Mouse (Mus musculus) intestine, postnatal 0 days (tissue): Measurements from ENCODE around the gene Blcap. TPM values are rescaled to one million over a fixed set of nuclear protein-coding genes. Genes with fewer than 3 reads are reported as not detected.
A peak's percentile ranks its signal among the peaks of the same experiment; 100 is the strongest.

Source experiments
- ATAC-seq: fragments of 200-750 bp; cut with Nextera tagmentation; 2 replicates; pipeline ENCODE4 v1.8.0; 2017; ENCODE audit warnings: mild to moderate bottlenecking, moderate TSS enrichment, moderate library complexity
- H3K27ac ChIP-seq: fragments of 300-500 bp; sonication (generic); 2 replicates; pipeline ENCODE4 v1.5.1; 2014; ENCODE audit warnings: mild to moderate bottlenecking, low read depth, low read length, moderate library complexity
- H3K27me3 ChIP-seq: fragments of 300-500 bp; sonication (generic); replicated peaks from 2 replicates; pipeline ENCODE4 v1.6.1; 2014; ENCODE audit warnings: low read length, mixed read lengths; ENCODE audit not compliant: control insufficient read depth, insufficient read depth
- H3K36me3 ChIP-seq: fragments of 300-500 bp; sonication (generic); 2 replicates; pipeline ENCODE4 v1.6.1; 2014; ENCODE audit warnings: mild to moderate bottlenecking, moderate library complexity; ENCODE audit not compliant: control insufficient read depth, insufficient read depth
- H3K4me1 ChIP-seq: fragments of 300-500 bp; sonication (generic); replicated peaks from 2 replicates; pipeline ENCODE4 v1.6.1; 2014; ENCODE audit warnings: antibody characterized with exemption, low read length, mixed read lengths; ENCODE audit not compliant: control insufficient read depth, insufficient read depth
- H3K4me2 ChIP-seq: fragments of 300-500 bp; sonication (generic); replicated peaks from 2 replicates; pipeline ENCODE4 v1.6.1; 2014; ENCODE audit warnings: low read depth, mild to moderate bottlenecking, moderate library complexity
- H3K4me3 ChIP-seq: fragments of 300-500 bp; sonication (generic); 2 replicates; pipeline ENCODE4 v1.5.1; 2014; ENCODE audit warnings: low read depth, low read length
- H3K9ac ChIP-seq: fragments of 300-500 bp; sonication (generic); 2 replicates; pipeline ENCODE4 v1.6.1; 2014; ENCODE audit warnings: mild to moderate bottlenecking, low read depth, low read length
- H3K9me3 ChIP-seq: fragments of 300-500 bp; sonication (generic); 2 replicates; pipeline ENCODE4 v1.6.1; 2016; ENCODE audit warnings: mixed run types; ENCODE audit not compliant: control insufficient read depth
- CTCF ChIP-seq: sonication (generic); IDR thresholded peaks from 2 replicates; pipeline ENCODE4 v1.5.1; 2016; ENCODE audit warnings: low read depth, mild to moderate bottlenecking, control low read depth, antibody characterized with exemption, moderate library complexity
- WGBS: fragments of 180-500 bp; shearing (Covaris S2); extraction: QIAGEN DNeasy Blood & Tissue Kit; methylation state at CpG from one replicate; pipeline ENCODE4 v1.1.7; 2014; 5-methylcytosine and 5-hydroxymethylcytosine counted together
- microRNA-seq: library from miRNA; unstranded; fragments of <30 nt; microRNA quantifications from one replicate; pipeline ENCODE4, GENCODE M21; 2016
- polyA plus RNA-seq: library from polyadenylated mRNA; unstranded; fragments of >200 nt; fragmentation: Nextera tagmentation; extraction: Ambion mirVana; gene quantifications from 2 replicates; pipeline ENCODE4 v1.2.1, GENCODE M21; 2015

The Blcap gene
- polyA plus RNA-seq, 1 experiment from 2014 or later = 29.7 TPM

- no peaks in the 10 kb centered on the region for H3K36me3 ChIP-seq
- no peaks in the 10 kb centered on the region for H3K4me1 ChIP-seq
- H3K9ac ChIP-seq = no peak overlapping the region
- no peak overlapping the region for H3K4me2 ChIP-seq
- ATAC-seq = no peak
- no peak overlapping the region for H3K27ac ChIP-seq
- TF ChIP-seq CTCF = no peak
- H3K4me3 ChIP-seq = no peak overlapping the region
- WGBS = 65% methylated on average over 6 of the region's 6 CpGs
- H3K27me3 ChIP-seq = no peaks in the 10 kb centered on the region
- no peaks in the 10 kb centered on the region for H3K9me3 ChIP-seq
Observed at GRCm38 (mm10) chr2:157517526-157517925, 53.5 kb downstream of the Blcap start.

GRCm38 (mm10) chr2:157514353-157514752 lies 56.7 kb downstream of the Blcap start:
- TF ChIP-seq CTCF = no peak
- no peak overlapping the region for H3K27ac ChIP-seq
- WGBS = 28% methylated on average over 4 of the region's 4 CpGs
- H3K4me1 ChIP-seq = no peaks in the 10 kb centered on the region
- H3K4me2 ChIP-seq = no peak overlapping the region
- no peak overlapping the region for H3K4me3 ChIP-seq
- H3K36me3 ChIP-seq = no peaks in the 10 kb centered on the region
- H3K27me3 ChIP-seq = no peaks in the 10 kb centered on the region
- ATAC-seq = no peak
- no peaks in the 10 kb centered on the region for H3K9me3 ChIP-seq
- H3K9ac ChIP-seq = no peak overlapping the region

- ATAC-seq = no peak
- Histone ChIP-seq H3K36me3 (no peaks in the 10 kb centered on the region), H3K9me3 (no peaks in the 10 kb centered on the region), H3K27ac (no peak overlapping the region), H3K4me3 (no peak overlapping the region), H3K9ac (no peak overlapping the region), H3K27me3 (no peaks in the 10 kb centered on the region), H3K4me1 (no peaks in the 10 kb centered on the region), H3K4me2 (no peak overlapping the region)
- TF ChIP-seq CTCF = no peak
- 62% methylated on average over 9 of the region's 9 CpGs for WGBS
Observed at GRCm38 (mm10) chr2:157513737-157514208, 57.3 kb downstream of the Blcap start.

GRCm38 (mm10) chr2:157512859-157513258 lies 58.2 kb downstream of the Blcap start:
- no peak for TF ChIP-seq CTCF
- Histone ChIP-seq H3K27ac (no peak overlapping the region), H3K4me2 (no peak overlapping the region), H3K4me1 (no peaks in the 10 kb centered on the region), H3K27me3 (no peaks in the 10 kb centered on the region), H3K4me3 (no peak overlapping the region), H3K9me3 (no peaks in the 10 kb centered on the region), H3K36me3 (no peaks in the 10 kb centered on the region), H3K9ac (no peak overlapping the region)
- ATAC-seq = no peak
- 84% methylated on average over 9 of the region's 9 CpGs for WGBS

GRCm38 (mm10) chr2:157510031-157510430 lies 61.0 kb downstream of the Blcap start:
- H3K27me3 ChIP-seq = 0 out of 2 replicates have a peak, but pooled peaks cover 5% of the 10 kb centered on the region
- no peaks in the 10 kb centered on the region for H3K36me3 ChIP-seq
- peak; percentile 52; the same call in 1 of the 2 replicates for ATAC-seq
- no peak overlapping the region for H3K4me3 ChIP-seq
- H3K4me1 ChIP-seq = no peaks in the 10 kb centered on the region
- no peak overlapping the region for H3K4me2 ChIP-seq
- H3K9me3 ChIP-seq = no peaks in the 10 kb centered on the region
- H3K9ac ChIP-seq = no peak overlapping the region
- no peak overlapping the region; the same call in 1 of the 2 replicates for H3K27ac ChIP-seq
- 37% methylated on average over 4 of the region's 4 CpGs for WGBS
- TF ChIP-seq CTCF = no peak

- no peaks in the 10 kb centered on the region for H3K9me3 ChIP-seq
- peak; percentile 41; the same call in 1 of the 2 replicates for ATAC-seq
- no peaks in the 10 kb centered on the region for H3K36me3 ChIP-seq
- H3K9ac ChIP-seq = no peak overlapping the region
- 35% methylated on average over 5 of the region's 5 CpGs for WGBS
- 0 out of 2 replicates have a peak, but pooled peaks cover 5% of the 10 kb centered on the region for H3K27me3 ChIP-seq
- H3K4me1 ChIP-seq = no peaks in the 10 kb centered on the region
- no peak overlapping the region for H3K4me2 ChIP-seq
- no peak overlapping the region for H3K4me3 ChIP-seq
- TF ChIP-seq CTCF = no peak
- H3K27ac ChIP-seq = no peak overlapping the region
Observed at GRCm38 (mm10) chr2:157509182-157509581, 61.9 kb downstream of the Blcap start.

GRCm38 (mm10) chr2:157506779-157507178 lies 64.3 kb downstream of the Blcap start:
- Histone ChIP-seq H3K9me3 (no peaks in the 10 kb centered on the region), H3K36me3 (no peaks in the 10 kb centered on the region), H3K4me1 (no peaks in the 10 kb centered on the region), H3K9ac (no peak overlapping the region), H3K4me2 (no peak overlapping the region), H3K4me3 (no peak overlapping the region), H3K27ac (no peak overlapping the region), H3K27me3 (0 out of 2 replicates have a peak, but pooled peaks cover 5% of the 10 kb centered on the region)
- TF ChIP-seq CTCF = no peak
- 27% methylated on average over 14 of the region's 14 CpGs for WGBS
- ATAC-seq = no peak

Small RNA genes lying within 50 kb of the gene (microRNA-seq; reads per million reads assigned to microRNA genes)
- gene Gm23134 = 1.1 reads per million

Other genes starting within 250 kb of the Blcap start
- 0.26 and 0.78 TPM in 2 replicates for gene Ghrh, start 223.8 kb downstream of the Blcap start, polyA plus RNA-seq
- gene Manbal, start 203.7 kb downstream of the Blcap start, polyA plus RNA-seq = 60.9 and 66.5 TPM in 2 replicates
- gene Src, start 152.8 kb downstream of the Blcap start, polyA plus RNA-seq = 23.9 and 25.1 TPM in 2 replicates
- 98.2 and 111 TPM in 2 replicates for gene Nnat, start 11.2 kb downstream of the Blcap start, polyA plus RNA-seq
- 19.4 and 19.5 TPM in 2 replicates for gene Ctnnbl1, start 166.1 kb upstream of the Blcap start, polyA plus RNA-seq